Mouse (Mus musculus) brain, embryonic 14.5 days (tissue): ENCODE data around the gene Gm13290.
"Not testable (repeated sequence)": the region's sequence is repeated elsewhere in the genome, so short reads cannot be mapped to it uniquely, and the experiment has no call there.

ENCODE experiments used
- CTCF ChIP-seq: fragments of 200-500 bp; IDR thresholded peaks from 2 replicates; pipeline ENCODE4 v1.5.1; 2012; ENCODE audit warnings: inconsistent platforms, mild to moderate bottlenecking, moderate library complexity, borderline replicate concordance; ENCODE audit not compliant: insufficient read depth, insufficient read length; ENCODE audit errors: extremely low read depth
- POLR2A ChIP-seq: fragments of 200-500 bp; IDR thresholded peaks from 2 replicates; pipeline ENCODE4 v1.6.1; 2012; ENCODE audit warnings: mild to moderate bottlenecking, inconsistent platforms, borderline replicate concordance; ENCODE audit not compliant: poor library complexity, insufficient read depth, insufficient read length, severe bottlenecking; ENCODE audit errors: extremely low read depth

GRCm38 (mm10) chr4:88805231-88805630 is 31.6 kb downstream of the Gm13290 start, which contains the start of gene Gm13288:
- TF ChIP-seq CTCF, POLR2A: not testable (repeated sequence)
